Mouse (Mus musculus): Measurements from ENCODE around the gene Col8a1. TPM values are rescaled to one million over a fixed set of nuclear protein-coding genes. Genes with fewer than 3 reads are reported as not detected.

Gene Col8a1
- total and polyA plus RNA-seq, 2 experiments from 2014 or later: 3.5 to 7.7 TPM

GRCm38 (mm10) chr16:57685790-57686399, 68.6 kb downstream of the Col8a1 start:
- Histone ChIP-seq H3K9ac (no peak overlapping the region), H3K4me2 (ENCODE audit: low read depth) (no peak overlapping the region), H3K27ac (ENCODE audit: low read depth, low read length) (no peak overlapping the region), H3K9me3 (ENCODE audit: low read length) (no peaks in the 10 kb centered on the region), H3K4me3 (ENCODE audit: low read depth, low read length) (no peak overlapping the region), H3K36me3 (ENCODE audit: insufficient read depth) (no peaks in the 10 kb centered on the region), H3K4me1 (ENCODE audit: insufficient read depth) (no peaks in the 10 kb centered on the region), H3K27me3 (ENCODE audit: insufficient read depth, low read length) (no peaks in the 10 kb centered on the region)
- no peak for ATAC-seq
- no peak for DNase-seq
- no peak for TF ChIP-seq CTCF (IDR thresholded peaks at IDR 0.05; ENCODE audit: low read depth)
- 53% methylated on average over 5 of the region's 5 CpGs for WGBS

- ATAC-seq: no peak
- 66% methylated on average over 2 of the region's 2 CpGs for WGBS
- H3K4me1 ChIP-seq (ENCODE audit: insufficient read depth): no peaks in the 10 kb centered on the region
Measured at GRCm38 (mm10) chr16:57672251-57672650, 82.3 kb downstream of the Col8a1 start.

GRCm38 (mm10) chr16:57671637-57672036, 82.9 kb downstream of the Col8a1 start:
- Histone ChIP-seq H3K9ac (no peak overlapping the region), H3K9me3 (ENCODE audit: low read length) (no peaks in the 10 kb centered on the region), H3K36me3 (ENCODE audit: insufficient read depth) (no peaks in the 10 kb centered on the region), H3K4me3 (ENCODE audit: low read depth, low read length) (no peak overlapping the region), H3K4me1 (ENCODE audit: insufficient read depth) (no peaks in the 10 kb centered on the region), H3K4me2 (ENCODE audit: low read depth) (no peak overlapping the region), H3K27ac (ENCODE audit: low read depth, low read length) (no peak overlapping the region), H3K27me3 (ENCODE audit: insufficient read depth, low read length) (no peaks in the 10 kb centered on the region)
- WGBS: 90% methylated on average over 2 of the region's 2 CpGs
- ATAC-seq: no peak
- TF ChIP-seq CTCF (IDR thresholded peaks at IDR 0.05; ENCODE audit: low read depth): no peak
- no peak for DNase-seq

More at GRCm38 (mm10) chr16:57672251-57672650, 82.3 kb downstream of the Col8a1 start:
- H3K9me3 ChIP-seq (ENCODE audit: low read length): no peaks in the 10 kb centered on the region
- H3K4me2 ChIP-seq (ENCODE audit: low read depth): no peak overlapping the region
- DNase-seq: no peak
- H3K9ac ChIP-seq: no peak overlapping the region
- H3K27me3 ChIP-seq (ENCODE audit: insufficient read depth, low read length): no peaks in the 10 kb centered on the region
- H3K36me3 ChIP-seq (ENCODE audit: insufficient read depth): no peaks in the 10 kb centered on the region
- no peak overlapping the region for H3K4me3 ChIP-seq (ENCODE audit: low read depth, low read length)
- no peak overlapping the region for H3K27ac ChIP-seq (ENCODE audit: low read depth, low read length)
- TF ChIP-seq CTCF (IDR thresholded peaks at IDR 0.05; ENCODE audit: low read depth): no peak

- no peak overlapping the region for H3K9ac ChIP-seq
- TF ChIP-seq CTCF (IDR thresholded peaks at IDR 0.05; ENCODE audit: low read depth): peak; percentile 70
- no peak for ATAC-seq
- 11% methylated on average over 3 of the region's 3 CpGs for WGBS
- H3K27me3 ChIP-seq (ENCODE audit: insufficient read depth, low read length): no peaks in the 10 kb centered on the region
- DNase-seq: peak; percentile 51
- no peak overlapping the region for H3K4me3 ChIP-seq (ENCODE audit: low read depth, low read length)
- no peak overlapping the region for H3K27ac ChIP-seq (ENCODE audit: low read depth, low read length)
- H3K36me3 ChIP-seq (ENCODE audit: insufficient read depth): no peaks in the 10 kb centered on the region
- no peaks in the 10 kb centered on the region for H3K4me1 ChIP-seq (ENCODE audit: insufficient read depth)
- no peak overlapping the region for H3K4me2 ChIP-seq (ENCODE audit: low read depth)
- no peaks in the 10 kb centered on the region for H3K9me3 ChIP-seq (ENCODE audit: low read length)
Measured at GRCm38 (mm10) chr16:57669348-57669747, 85.2 kb downstream of the Col8a1 start.

- H3K4me3 ChIP-seq (ENCODE audit: low read depth, low read length): no peak overlapping the region
- DNase-seq: no peak
- no peaks in the 10 kb centered on the region for H3K36me3 ChIP-seq (ENCODE audit: insufficient read depth)
- no peak for TF ChIP-seq CTCF (IDR thresholded peaks at IDR 0.05; ENCODE audit: low read depth)
- no peaks in the 10 kb centered on the region for H3K27me3 ChIP-seq (ENCODE audit: insufficient read depth, low read length)
- no peaks in the 10 kb centered on the region for H3K9me3 ChIP-seq (ENCODE audit: low read length)
- H3K9ac ChIP-seq: no peak overlapping the region
- no peak overlapping the region for H3K4me2 ChIP-seq (ENCODE audit: low read depth)
- no peak for ATAC-seq
- H3K27ac ChIP-seq (ENCODE audit: low read depth, low read length): no peak overlapping the region
- 80% methylated on average over 3 of the region's 3 CpGs for WGBS
- no peaks in the 10 kb centered on the region for H3K4me1 ChIP-seq (ENCODE audit: insufficient read depth)
Measured at GRCm38 (mm10) chr16:57662661-57663060, 91.9 kb downstream of the Col8a1 start.

GRCm38 (mm10) chr16:57649888-57650287, 104.6 kb downstream of the Col8a1 start:
- no peak for ATAC-seq
- DNase-seq: no peak

GRCm38 (mm10) chr16:57641346-57641885, 113.1 kb downstream of the Col8a1 start:
- H3K4me1 ChIP-seq (ENCODE audit: insufficient read depth): no peaks in the 10 kb centered on the region
- 64% methylated on average over 10 of the region's 10 CpGs for WGBS
- no peaks in the 10 kb centered on the region for H3K9me3 ChIP-seq (ENCODE audit: low read length)
- no peak overlapping the region for H3K27ac ChIP-seq (ENCODE audit: low read depth, low read length)
- H3K4me2 ChIP-seq (ENCODE audit: low read depth): no peak overlapping the region
- no peak overlapping the region for H3K4me3 ChIP-seq (ENCODE audit: low read depth, low read length)
- H3K36me3 ChIP-seq (ENCODE audit: insufficient read depth): no peaks in the 10 kb centered on the region
- no peak overlapping the region for H3K9ac ChIP-seq
- ATAC-seq: no peak
- H3K27me3 ChIP-seq (ENCODE audit: insufficient read depth, low read length): no peaks in the 10 kb centered on the region
- DNase-seq: no peak
- TF ChIP-seq CTCF (IDR thresholded peaks at IDR 0.05; ENCODE audit: low read depth): no peak

More at GRCm38 (mm10) chr16:57649888-57650287, 104.6 kb downstream of the Col8a1 start:
- no peaks in the 10 kb centered on the region for H3K4me1 ChIP-seq (ENCODE audit: insufficient read depth)
- no peaks in the 10 kb centered on the region for H3K9me3 ChIP-seq (ENCODE audit: low read length)
- H3K4me2 ChIP-seq (ENCODE audit: low read depth): no peak overlapping the region
- no peak overlapping the region for H3K9ac ChIP-seq
- no peaks in the 10 kb centered on the region for H3K27me3 ChIP-seq (ENCODE audit: insufficient read depth, low read length)
- TF ChIP-seq CTCF (IDR thresholded peaks at IDR 0.05; ENCODE audit: low read depth): no peak
- no peaks in the 10 kb centered on the region for H3K36me3 ChIP-seq (ENCODE audit: insufficient read depth)
- H3K4me3 ChIP-seq (ENCODE audit: low read depth, low read length): no peak overlapping the region
- no peak overlapping the region for H3K27ac ChIP-seq (ENCODE audit: low read depth, low read length)
- 54% methylated on average over 2 of the region's 2 CpGs for WGBS

Measured in forebrain, postnatal 0 days (tissue).